Mouse (Mus musculus) E14TG2a.4 (cell line): ENCODE measurements around the gene Slc35b3.

ENCODE experiments used
- CTCF ChIP-seq: conservative IDR thresholded peaks from 2 replicates; pipeline ENCODE4 v1.5.1; 2014; ENCODE audit warnings: low read length
- NANOG ChIP-seq: IDR thresholded peaks from 2 replicates; pipeline ENCODE4 v1.6.1; 2014; ENCODE audit warnings: borderline replicate concordance, low read length, mixed read lengths
- POU5F1 ChIP-seq: IDR thresholded peaks from 2 replicates; pipeline ENCODE4 v1.6.1; 2014; ENCODE audit warnings: low read length, borderline replicate concordance

DNA sequence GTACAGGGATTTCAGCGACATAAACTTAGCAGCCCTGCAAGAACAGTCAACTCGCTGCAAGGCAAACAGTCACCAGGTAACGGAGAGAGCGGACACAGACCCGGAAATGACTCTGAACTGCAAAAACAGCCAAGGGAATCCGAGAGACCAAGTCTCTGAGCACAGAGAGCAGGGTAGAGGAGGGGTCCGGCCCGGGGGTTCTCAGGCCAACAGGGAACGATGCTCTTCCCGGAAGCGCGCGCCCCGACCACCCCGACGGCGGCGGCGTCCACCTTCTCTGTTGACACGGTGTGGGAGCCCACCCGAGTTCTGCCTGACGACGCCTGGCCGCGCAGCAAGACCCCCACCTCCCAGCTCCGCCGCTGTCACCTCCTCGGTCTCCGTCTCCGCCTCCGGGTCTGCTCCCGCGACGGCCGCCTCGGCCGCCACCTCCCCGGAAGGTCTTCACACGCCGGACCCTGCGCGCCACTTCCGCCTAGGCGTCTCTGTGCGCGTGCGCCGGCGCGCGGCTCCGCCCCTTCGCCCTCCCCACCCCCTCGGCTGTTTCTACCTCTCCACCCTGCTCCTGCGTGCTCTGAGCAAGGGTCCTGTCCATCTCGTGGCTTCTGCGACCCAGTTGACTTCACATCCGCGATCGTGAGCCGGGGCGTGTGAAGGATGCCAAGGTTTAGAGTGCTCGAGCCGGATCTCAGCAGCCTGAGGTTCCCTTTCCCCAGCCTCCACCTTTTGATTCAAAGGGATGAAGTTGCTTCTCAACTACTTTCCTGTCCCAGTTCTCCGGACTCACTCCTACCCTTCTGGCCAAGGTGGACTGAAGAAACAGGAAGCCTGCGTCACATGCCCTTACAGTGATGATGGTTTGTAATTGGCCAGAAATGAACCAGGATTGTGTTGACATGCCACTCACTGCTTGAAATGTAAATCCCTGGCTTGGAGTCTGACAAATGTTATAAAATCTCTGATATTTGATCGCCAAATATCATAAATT lies at the start of gene Slc35b3:
- TF ChIP-seq CTCF = no peak
- TF ChIP-seq POU5F1 = no peak
- TF ChIP-seq NANOG = no peak
